Mouse (Mus musculus): ENCODE data around the gene Tshb. TPM values are rescaled to one million over a fixed set of nuclear protein-coding genes. Genes with fewer than 3 reads are reported as not detected.

Gene Tshb
- polyA plus RNA-seq, 1 experiment, result not detected

- Histone ChIP-seq H3K4me1 (replicated peaks; ENCODE audit: control insufficient read depth, insufficient read depth, low read length) (peaks cover 17% of the 10 kb centered on the region), H3K36me3 (ENCODE audit: control insufficient read depth, insufficient read depth, low read length) (peaks cover 13% of the 10 kb centered on the region; the same call in 1 of the 2 replicates), H3K27me3 (ENCODE audit: control insufficient read depth, insufficient read depth, low read length) (no peaks in the 10 kb centered on the region), H3K27ac (ENCODE audit: control insufficient read depth, insufficient read depth, low read length) (no peak overlapping the region), H3K4me3 (ENCODE audit: control insufficient read depth, insufficient read depth, low read length) (no peak overlapping the region)
- DNase-seq, result no peak
- no peak for TF ChIP-seq POLR2A (IDR thresholded peaks at IDR 0.05; ENCODE audit: control insufficient read depth, extremely low read depth, insufficient read depth, low read length, poor library complexity)
- TF ChIP-seq CTCF (IDR thresholded peaks at IDR 0.05; ENCODE audit: borderline replicate concordance, control insufficient read depth, extremely low read depth, insufficient read depth, low read length, poor library complexity), result no peak
- 97% methylated on average over 5 of the region's 5 CpGs for WGBS
Measured at GRCm38 (mm10) chr3:102751136-102751535, 31.4 kb downstream of the Tshb start.

GRCm38 (mm10) chr3:102748686-102749085 lies 33.8 kb downstream of the Tshb start:
- Histone ChIP-seq H3K27ac (ENCODE audit: control insufficient read depth, insufficient read depth, low read length) (no peak overlapping the region), H3K27me3 (ENCODE audit: control insufficient read depth, insufficient read depth, low read length) (no peaks in the 10 kb centered on the region), H3K4me1 (replicated peaks; ENCODE audit: control insufficient read depth, insufficient read depth, low read length) (peaks cover 18% of the 10 kb centered on the region), H3K4me3 (ENCODE audit: control insufficient read depth, insufficient read depth, low read length) (no peak overlapping the region), H3K36me3 (ENCODE audit: control insufficient read depth, insufficient read depth, low read length) (peaks cover 13% of the 10 kb centered on the region; the same call in 1 of the 2 replicates)
- 84% methylated on average over 5 of the region's 5 CpGs for WGBS
- no peak for DNase-seq
- no peak for TF ChIP-seq CTCF (IDR thresholded peaks at IDR 0.05; ENCODE audit: borderline replicate concordance, control insufficient read depth, extremely low read depth, insufficient read depth, low read length, poor library complexity)
- no peak for TF ChIP-seq POLR2A (IDR thresholded peaks at IDR 0.05; ENCODE audit: control insufficient read depth, extremely low read depth, insufficient read depth, low read length, poor library complexity)

- Histone ChIP-seq H3K27ac (ENCODE audit: control insufficient read depth, insufficient read depth, low read length) (no peak overlapping the region), H3K27me3 (ENCODE audit: control insufficient read depth, insufficient read depth, low read length) (no peaks in the 10 kb centered on the region), H3K4me3 (ENCODE audit: control insufficient read depth, insufficient read depth, low read length) (no peak overlapping the region), H3K36me3 (ENCODE audit: control insufficient read depth, insufficient read depth, low read length) (peaks cover 10% of the 10 kb centered on the region; the same call in 1 of the 2 replicates), H3K4me1 (replicated peaks; ENCODE audit: control insufficient read depth, insufficient read depth, low read length) (peaks cover 23% of the 10 kb centered on the region)
- no peak for TF ChIP-seq POLR2A (IDR thresholded peaks at IDR 0.05; ENCODE audit: control insufficient read depth, extremely low read depth, insufficient read depth, low read length, poor library complexity)
- no peak for TF ChIP-seq CTCF (IDR thresholded peaks at IDR 0.05; ENCODE audit: borderline replicate concordance, control insufficient read depth, extremely low read depth, insufficient read depth, low read length, poor library complexity)
- WGBS, result 82% methylated on average over 3 of the region's 3 CpGs
- no peak for DNase-seq
Measured at GRCm38 (mm10) chr3:102748038-102748437, 34.5 kb downstream of the Tshb start.

GRCm38 (mm10) chr3:102746174-102746573 lies 36.3 kb downstream of the Tshb start:
- WGBS, result 79% methylated on average over 4 of the region's 4 CpGs
- Histone ChIP-seq H3K27ac (ENCODE audit: control insufficient read depth, insufficient read depth, low read length) (no peak overlapping the region), H3K4me3 (ENCODE audit: control insufficient read depth, insufficient read depth, low read length) (no peak overlapping the region), H3K27me3 (ENCODE audit: control insufficient read depth, insufficient read depth, low read length) (no peaks in the 10 kb centered on the region), H3K36me3 (ENCODE audit: control insufficient read depth, insufficient read depth, low read length) (0 out of 2 replicates have a peak, but pooled peaks cover 3% of the 10 kb centered on the region), H3K4me1 (replicated peaks; ENCODE audit: control insufficient read depth, insufficient read depth, low read length) (peaks cover 23% of the 10 kb centered on the region)
- TF ChIP-seq POLR2A (IDR thresholded peaks at IDR 0.05; ENCODE audit: control insufficient read depth, extremely low read depth, insufficient read depth, low read length, poor library complexity), result no peak
- no peak for TF ChIP-seq CTCF (IDR thresholded peaks at IDR 0.05; ENCODE audit: borderline replicate concordance, control insufficient read depth, extremely low read depth, insufficient read depth, low read length, poor library complexity)
- DNase-seq, result no peak

- TF ChIP-seq CTCF (IDR thresholded peaks at IDR 0.05; ENCODE audit: borderline replicate concordance, control insufficient read depth, extremely low read depth, insufficient read depth, low read length, poor library complexity), result no peak
- TF ChIP-seq POLR2A (IDR thresholded peaks at IDR 0.05; ENCODE audit: control insufficient read depth, extremely low read depth, insufficient read depth, low read length, poor library complexity), result no peak
- Histone ChIP-seq H3K4me1 (replicated peaks; ENCODE audit: control insufficient read depth, insufficient read depth, low read length) (peaks cover 23% of the 10 kb centered on the region), H3K27me3 (ENCODE audit: control insufficient read depth, insufficient read depth, low read length) (no peaks in the 10 kb centered on the region), H3K27ac (ENCODE audit: control insufficient read depth, insufficient read depth, low read length) (peak overlapping the region; percentile 65; the same call in 1 of the 2 replicates), H3K4me3 (ENCODE audit: control insufficient read depth, insufficient read depth, low read length) (no peak overlapping the region), H3K36me3 (ENCODE audit: control insufficient read depth, insufficient read depth, low read length) (no peaks in the 10 kb centered on the region)
- WGBS, result 18% methylated on average over 5 of the region's 5 CpGs
- no peak for DNase-seq
Measured at GRCm38 (mm10) chr3:102744657-102745056, 37.9 kb downstream of the Tshb start.

GRCm38 (mm10) chr3:102743781-102744471 lies 38.6 kb downstream of the Tshb start:
- TF ChIP-seq POLR2A (IDR thresholded peaks at IDR 0.05; ENCODE audit: control insufficient read depth, extremely low read depth, insufficient read depth, low read length, poor library complexity) (no peak), CTCF (IDR thresholded peaks at IDR 0.05; ENCODE audit: borderline replicate concordance, control insufficient read depth, extremely low read depth, insufficient read depth, low read length, poor library complexity) (no peak)
- Histone ChIP-seq H3K27ac (ENCODE audit: control insufficient read depth, insufficient read depth, low read length) (no peak overlapping the region; the same call in 1 of the 2 replicates), H3K4me3 (ENCODE audit: control insufficient read depth, insufficient read depth, low read length) (no peak overlapping the region), H3K27me3 (ENCODE audit: control insufficient read depth, insufficient read depth, low read length) (no peaks in the 10 kb centered on the region), H3K36me3 (ENCODE audit: control insufficient read depth, insufficient read depth, low read length) (no peaks in the 10 kb centered on the region), H3K4me1 (replicated peaks; ENCODE audit: control insufficient read depth, insufficient read depth, low read length) (peaks cover 25% of the 10 kb centered on the region)
- 92% methylated on average over 9 of the region's 9 CpGs for WGBS
- no peak for DNase-seq

Data from thymus, adult 2 months (tissue).